In genomic region chr7:99864241-99865028, GRCm38 (mm10) we compare ENCODE assay signal across 14 mouse cellular contexts. TPM values are rescaled to one million over a fixed set of nuclear protein-coding genes. Genes with fewer than 3 reads are reported as not detected.
A peak's percentile ranks its signal among the peaks of the same experiment; 100 is the strongest.
DNase-seq lines count a peak whose midpoint lies in the region; ATAC-seq lines count a peak whose summit lies in the region.
"Had no signal": no experiment of that assay in that cellular context is flagged by ENCODE, and none has a peak within 500 bp of the region (broad histone marks: within the 10 kb centered on the region; RNA-seq: fewer than 3 reads in every experiment).

No protein-coding gene starts in this region.

- H3K4me2 ChIP-seq in heart, embryonic 14.5 days (ENCODE audit: low read length) = no peak overlapping the region
- H3K4me2 ChIP-seq in midbrain, embryonic 11.5 days = no peak overlapping the region
- no peak overlapping the region for H3K4me2 ChIP-seq in midbrain, embryonic 13.5 days (replicated peaks)
- H3K4me2 ChIP-seq: lung, embryonic 14.5 days had no signal

- H3K27me3 ChIP-seq in heart, embryonic 14.5 days (ENCODE audit: control insufficient read depth, insufficient read depth, low read length) = no peaks in the 10 kb centered on the region
- H3K27me3 ChIP-seq in midbrain, embryonic 11.5 days (ENCODE audit: control insufficient read depth, insufficient read depth, low read length) = no peaks in the 10 kb centered on the region
- no peaks in the 10 kb centered on the region for H3K27me3 ChIP-seq in midbrain, embryonic 13.5 days

- no peak for ATAC-seq in heart, embryonic 14.5 days (ENCODE audit: insufficient number of reproducible peaks, insufficient read depth, low FRiP score, low read depth)
- ATAC-seq in midbrain, embryonic 11.5 days (ENCODE audit: low FRiP score) = 0 out of 2 replicates have a peak, but pooled peaks have one; percentile 50
- ATAC-seq in midbrain, embryonic 13.5 days = no peak

- intact Hi-C loops in heart, postnatal 10 days (cut with DNase I) = loop anchor here (5.0 kb wide), 1 partner anchor 37 kb away; the partner anchor contains the start of gene Neu3

- peak overlapping the region; percentile 57 to 66; a peak in 3 of 4 replicates for H3K27ac ChIP-seq in heart, embryonic 14.5 days (replicated peaks in 1 of 2; ENCODE audit: control insufficient read depth in 1 of 2, insufficient read depth in 1 of 2, low read depth in 2 of 2, low read length in 2 of 2)
- no peak overlapping the region for H3K27ac ChIP-seq in midbrain, embryonic 11.5 days (ENCODE audit: low read depth, low read length)
- no peak overlapping the region for H3K27ac ChIP-seq in midbrain, embryonic 13.5 days
- H3K27ac ChIP-seq: kidney, postnatal 0 days had no signal

- no peaks in the 10 kb centered on the region for H3K9me3 ChIP-seq in heart, embryonic 14.5 days (ENCODE audit: control insufficient read depth, low read length)
- no peaks in the 10 kb centered on the region for H3K9me3 ChIP-seq in midbrain, embryonic 11.5 days (ENCODE audit: control insufficient read depth, low read length)
- no peaks in the 10 kb centered on the region for H3K9me3 ChIP-seq in midbrain, embryonic 13.5 days

- peaks cover 9 to 16% of the 10 kb centered on the region in 2 experiments for H3K4me1 ChIP-seq in heart, embryonic 14.5 days (ENCODE audit: control insufficient read depth in 2 of 2, insufficient read depth in 2 of 2, low read length in 2 of 2)
- H3K4me1 ChIP-seq in midbrain, embryonic 11.5 days (ENCODE audit: control insufficient read depth, insufficient read depth, low read length) = peaks cover 7% of the 10 kb centered on the region; the same call in 1 of the 2 replicates
- H3K4me1 ChIP-seq in midbrain, embryonic 13.5 days (replicated peaks) = peaks cover 14% of the 10 kb centered on the region

- DNase-seq in heart, postnatal 10 days = no peak
- DNase-seq in midbrain, embryonic 11.5 days (ENCODE audit: low spot score, missing footprints) = peak; percentile 87
- peak; percentile 64 for DNase-seq in embryo, embryonic 10.5 days (ENCODE audit: low spot score)
- DNase-seq in retina, postnatal 1 day = peak; percentile 70
- DNase-seq in layer of hippocampus, adult 9-10 months (ENCODE audit: low spot score) = no peak
- DNase-seq: adrenal gland, postnatal 36 days; heart, postnatal 36 days; thymus, adult 2 months had no signal

- WGBS in heart, embryonic 14.5 days = 65% methylated on average over 11 of the region's 11 CpGs
- WGBS in midbrain, embryonic 11.5 days = 48% methylated on average over 11 of the region's 11 CpGs
- 14% methylated on average over 6 of the region's 11 CpGs for WGBS in midbrain, embryonic 13.5 days

- H3K9ac ChIP-seq in heart, embryonic 14.5 days (ENCODE audit: low read length) = no peak overlapping the region
- H3K9ac ChIP-seq in midbrain, embryonic 11.5 days (ENCODE audit: low read length) = no peak overlapping the region
- H3K9ac ChIP-seq in midbrain, embryonic 13.5 days (replicated peaks) = no peak overlapping the region
- H3K9ac ChIP-seq: lung, embryonic 14.5 days had no signal

- H3K4me3 ChIP-seq in heart, embryonic 14.5 days (ENCODE audit: control insufficient read depth in 1 of 2, insufficient read depth in 1 of 2, low read depth in 1 of 2, low read length in 2 of 2) = no peak overlapping the region
- no peak overlapping the region for H3K4me3 ChIP-seq in midbrain, embryonic 11.5 days (ENCODE audit: low read depth, low read length)
- no peak overlapping the region for H3K4me3 ChIP-seq in midbrain, embryonic 13.5 days (replicated peaks)

- H3K36me3 ChIP-seq in heart, embryonic 14.5 days (ENCODE audit: control insufficient read depth, insufficient read depth, low read length) = no peaks in the 10 kb centered on the region
- no peaks in the 10 kb centered on the region for H3K36me3 ChIP-seq in midbrain, embryonic 11.5 days (ENCODE audit: control insufficient read depth, insufficient read depth, low read length)
- H3K36me3 ChIP-seq in midbrain, embryonic 13.5 days = no peaks in the 10 kb centered on the region

RNA-seq across cellular contexts. Expression of gene Spcs2, which starts 1.2 kb away (rescaled TPM):
- 169 TPM in 2 replicates for polyA plus RNA-seq in heart, embryonic 14.5 days (2014; fragmentation: Nextera tagmentation; extraction: Ambion mirVana)
- total RNA-seq in heart, postnatal 10 days (2021) = 10 to 100 TPM; 49.7 to 66.5 TPM
- 385 and 386 TPM in 2 replicates for polyA plus RNA-seq in midbrain, embryonic 11.5 days (2014; fragmentation: Nextera tagmentation; extraction: Ambion mirVana)
- 326 and 337 TPM in 2 replicates for polyA plus RNA-seq in midbrain, embryonic 13.5 days (2015; fragmentation: Nextera tagmentation; extraction: Ambion mirVana)

RNA-seq across cellular contexts. Expression of gene Xrra1, which starts 5.5 kb away (rescaled TPM):
- 0.09 TPM in 2 replicates for polyA plus RNA-seq in heart, embryonic 14.5 days (2014; fragmentation: Nextera tagmentation; extraction: Ambion mirVana)
- under 1 TPM in 1 of 2 experiments, not detected in 1; 0.10 TPM for total RNA-seq in heart, postnatal 10 days (2021)
- 0.29 and 0.44 TPM in 2 replicates for polyA plus RNA-seq in midbrain, embryonic 11.5 days (2014; fragmentation: Nextera tagmentation; extraction: Ambion mirVana)
- 0.62 and 0.79 TPM in 2 replicates for polyA plus RNA-seq in midbrain, embryonic 13.5 days (2015; fragmentation: Nextera tagmentation; extraction: Ambion mirVana)
- total RNA-seq: heart, postnatal 36 days had no signal
- polyA plus RNA-seq: small intestine, adult 2 months had no signal

RNA-seq across cellular contexts. Expression of gene Neu3, which starts 36.2 kb away (rescaled TPM):
- 4.0 and 4.2 TPM in 2 replicates for polyA plus RNA-seq in heart, embryonic 14.5 days (2014; fragmentation: Nextera tagmentation; extraction: Ambion mirVana)
- 1 to 10 TPM; 4.0 to 4.3 TPM for total RNA-seq in heart, postnatal 10 days (2021)
- polyA plus RNA-seq in midbrain, embryonic 11.5 days (2014; fragmentation: Nextera tagmentation; extraction: Ambion mirVana) = 1.5 and 1.6 TPM in 2 replicates
- polyA plus RNA-seq in midbrain, embryonic 13.5 days (2015; fragmentation: Nextera tagmentation; extraction: Ambion mirVana) = 1.1 and 1.2 TPM in 2 replicates
- total RNA-seq: monocyte, adult 5-6 weeks had no signal

Comparison
In these comparisons a context has a peak if more than half of its experiments do, and no peak if none do; other contexts are left out.
1. H3K27ac ChIP-seq: peak in heart, embryonic 14.5 days (2 of 2); none in midbrain, embryonic 11.5 days (single experiment) and midbrain, embryonic 13.5 days (single experiment).
2. DNase-seq: peak in midbrain, embryonic 11.5 days (single experiment), embryo, embryonic 10.5 days (single experiment) and retina, postnatal 1 day (single experiment); none in heart, postnatal 10 days (0 of 2) and layer of hippocampus, adult 9-10 months (single experiment).